Mouse (Mus musculus): ENCODE measurements at regions not wholly inside any gene's neighbourhood (a gene's known extent, or its start where the extent isn't known, plus 50 kb on each side); places are given as distances from the start of the nearest gene placed in this dataset.

DNA sequence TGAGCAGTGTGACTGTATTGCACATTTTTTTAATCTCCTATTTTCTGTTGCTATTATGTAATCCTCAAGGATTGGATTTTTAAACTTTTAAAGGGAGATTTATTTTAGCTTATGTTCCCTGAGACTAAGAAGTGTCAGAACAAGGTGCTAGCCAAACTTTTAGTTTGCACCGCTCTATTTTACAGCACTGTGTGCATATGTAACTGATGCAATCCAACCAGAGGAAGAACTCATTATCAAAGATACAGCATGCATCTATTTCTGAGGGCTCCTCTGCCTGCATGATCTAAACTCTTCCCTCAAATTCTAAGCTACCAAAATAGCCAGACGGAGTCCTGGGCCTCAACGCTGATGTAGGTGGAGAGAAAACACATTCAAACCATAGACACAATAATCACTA, 1747.5 kb upstream of the Adam24 start:
- in situ Hi-C loops (cut with MboI; ENCODE audit: low pct_unique_long_range_greater_than_20kb in 1 of 2, low sequenced_read_pairs in 2 of 2, unreplicated experiment in 1 of 2) = loop anchor here in 1 of 2 experiments (25.0 kb wide), 1 partner anchor 510 kb away; no protein-coding TSS in a partner anchor

GRCm38 (mm10) chr8:38927867-38928266, 1747.0 kb upstream of the Adam24 start:
- in situ Hi-C loops (cut with MboI; ENCODE audit: low pct_unique_long_range_greater_than_20kb in 1 of 2, low sequenced_read_pairs in 2 of 2, unreplicated experiment in 1 of 2) = loop anchor here in 1 of 2 experiments (25.0 kb wide), 1 partner anchor 509 kb away; no protein-coding TSS in a partner anchor

DNA sequence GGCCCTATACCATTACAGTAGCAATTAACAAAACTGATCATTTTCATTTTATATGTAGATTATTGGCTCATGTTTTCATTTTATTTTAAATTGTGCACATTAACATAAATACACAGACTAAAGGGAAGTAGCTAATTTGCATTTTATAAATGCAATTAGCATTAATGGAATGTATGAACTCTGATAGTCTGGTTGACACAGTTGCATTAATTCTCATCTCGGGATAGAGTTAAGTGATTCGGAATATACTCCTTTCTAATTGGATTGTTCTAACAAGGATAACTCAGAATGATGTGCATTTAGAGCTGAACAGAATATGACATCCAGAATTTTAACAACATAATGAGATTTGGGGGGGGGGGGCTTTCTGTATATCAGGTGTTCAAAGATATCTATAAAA, 1746.5 kb upstream of the Adam24 start:
- in situ Hi-C loops (cut with MboI; ENCODE audit: low pct_unique_long_range_greater_than_20kb in 1 of 2, low sequenced_read_pairs in 2 of 2, unreplicated experiment in 1 of 2) = loop anchor here in 1 of 2 experiments (25.0 kb wide), 1 partner anchor 509 kb away; no protein-coding TSS in a partner anchor

Data from mouse embryonic stem cell (cell line).